Comparison of ENCODE assay signal across 8 mouse cellular contexts in the genomic region with DNA sequence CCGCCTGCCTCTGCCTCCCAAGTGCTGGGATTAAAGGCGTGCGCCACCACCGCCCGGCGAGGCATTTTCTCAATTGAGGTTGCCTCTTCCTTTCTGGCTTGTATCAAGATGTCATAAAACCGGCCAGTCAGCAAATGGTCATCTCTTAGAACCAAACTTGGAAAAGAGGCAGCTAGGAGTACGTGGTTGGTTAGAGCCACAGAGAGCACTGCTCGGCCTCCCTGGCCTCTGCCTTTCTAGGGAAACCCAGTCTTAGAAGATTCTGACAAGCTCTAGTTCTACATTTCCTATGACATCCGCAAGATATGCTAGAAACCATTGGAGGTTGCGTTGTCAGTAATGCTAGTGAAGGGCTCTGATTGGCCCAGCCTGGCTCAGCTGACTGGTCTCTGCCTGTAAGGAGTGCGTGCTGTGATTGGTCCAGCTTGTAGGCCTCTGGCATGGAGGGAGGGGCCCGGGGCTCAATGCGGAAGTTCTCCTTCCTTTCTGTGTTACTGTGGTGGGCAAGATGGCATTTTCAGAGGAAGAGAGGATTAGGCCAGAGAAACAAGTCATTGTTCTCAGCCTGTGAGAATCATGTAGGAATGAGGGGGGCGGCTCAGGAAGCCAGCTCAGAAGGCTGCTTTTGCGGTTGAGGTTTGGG. TPM values are rescaled to one million over a fixed set of nuclear protein-coding genes. Genes with fewer than 3 reads are reported as not detected.
DNase-seq lines count a peak whose midpoint lies in the region; ATAC-seq and TF ChIP-seq lines count a peak whose summit lies in the region.

No protein-coding gene starts in this region.

- H3K9me3 ChIP-seq in hindbrain, postnatal 0 days (ENCODE audit: low read length) = no peaks in the 10 kb centered on the region
- no peaks in the 10 kb centered on the region for H3K9me3 ChIP-seq in hindbrain, embryonic 16.5 days (ENCODE audit: control insufficient read depth, low read length)
- no peaks in the 10 kb centered on the region for H3K9me3 ChIP-seq in forebrain, embryonic 14.5 days (replicated peaks; ENCODE audit: control insufficient read depth, low read length)
- H3K9me3 ChIP-seq in liver, embryonic 12.5 days (replicated peaks) = no peaks in the 10 kb centered on the region

- no peaks in the 10 kb centered on the region for H3K36me3 ChIP-seq in hindbrain, postnatal 0 days (ENCODE audit: insufficient read depth, low read length)
- H3K36me3 ChIP-seq in hindbrain, embryonic 16.5 days (ENCODE audit: control insufficient read depth, insufficient read depth, low read length) = no peaks in the 10 kb centered on the region
- H3K36me3 ChIP-seq in forebrain, embryonic 14.5 days (ENCODE audit: control insufficient read depth, insufficient read depth, low read length) = no peaks in the 10 kb centered on the region
- peaks cover 12% of the 10 kb centered on the region; the same call in 1 of the 2 replicates for H3K36me3 ChIP-seq in liver, embryonic 12.5 days

- H3K27ac ChIP-seq in hindbrain, postnatal 0 days = no peak overlapping the region
- no peak overlapping the region for H3K27ac ChIP-seq in hindbrain, embryonic 16.5 days (ENCODE audit: low read depth, low read length)
- no peak overlapping the region for H3K27ac ChIP-seq in forebrain, embryonic 14.5 days (ENCODE audit: low read depth, low read length)
- 0 out of 2 replicates have a peak overlapping the region, but pooled peaks have one; percentile 11 for H3K27ac ChIP-seq in liver, embryonic 12.5 days

- H3K4me3 ChIP-seq in hindbrain, postnatal 0 days (ENCODE audit: low read length) = no peak overlapping the region
- no peak overlapping the region for H3K4me3 ChIP-seq in hindbrain, embryonic 16.5 days (ENCODE audit: low read length)
- H3K4me3 ChIP-seq in forebrain, embryonic 14.5 days (ENCODE audit: low read depth, low read length) = no peak overlapping the region
- H3K4me3 ChIP-seq in liver, embryonic 12.5 days = no peak overlapping the region

- peak; percentile 67; the same call in 1 of the 2 replicates for ATAC-seq in hindbrain, postnatal 0 days
- no peak; the same call in 1 of the 2 replicates for ATAC-seq in hindbrain, embryonic 16.5 days
- 0 out of 2 replicates have a peak, but pooled peaks have one; percentile 46 for ATAC-seq in forebrain, embryonic 14.5 days
- ATAC-seq in liver, embryonic 12.5 days = peak; percentile 70

- 81% methylated on average over 16 of the region's 16 CpGs for WGBS in hindbrain, postnatal 0 days
- WGBS in hindbrain, embryonic 16.5 days = 82% methylated on average over 16 of the region's 16 CpGs
- 73% methylated on average over 16 of the region's 16 CpGs for WGBS in forebrain, embryonic 14.5 days
- 71% methylated on average over 16 of the region's 16 CpGs for WGBS in liver, embryonic 12.5 days (ENCODE audit: insufficient replicate concordance)

- H3K27me3 ChIP-seq in hindbrain, postnatal 0 days (ENCODE audit: insufficient read depth, low read length) = no peaks in the 10 kb centered on the region
- no peaks in the 10 kb centered on the region for H3K27me3 ChIP-seq in hindbrain, embryonic 16.5 days (replicated peaks; ENCODE audit: control insufficient read depth, insufficient read depth, low read length)
- H3K27me3 ChIP-seq in forebrain, embryonic 14.5 days (replicated peaks; ENCODE audit: control insufficient read depth, insufficient read depth, low read length) = no peaks in the 10 kb centered on the region
- no peaks in the 10 kb centered on the region for H3K27me3 ChIP-seq in liver, embryonic 12.5 days (replicated peaks)

- DNase-seq in hindbrain, postnatal 0 days (ENCODE audit: low spot score) = peak; percentile 23
- peak; percentile 87 for DNase-seq in ES-CJ7 (ENCODE audit: low read depth, low spot score)
- no peak for DNase-seq in forebrain, embryonic 14.5 days (ENCODE audit: low spot score)
- DNase-seq in naive thymus-derived CD4-positive, alpha-beta T cell, adult 2 months (ENCODE audit: low read depth) = peak; percentile 89
- DNase-seq in urinary bladder, adult 18-20 months (ENCODE audit: low spot score in 2 of 2) = no peak
- DNase-seq in urinary bladder, postnatal 36 days (ENCODE audit: low spot score in 2 of 2) = no peak

- H3K4me1 ChIP-seq in hindbrain, postnatal 0 days (ENCODE audit: insufficient read depth, low read length) = no peaks in the 10 kb centered on the region
- H3K4me1 ChIP-seq in hindbrain, embryonic 16.5 days (ENCODE audit: control insufficient read depth, insufficient read depth, low read depth, low read length) = no peaks in the 10 kb centered on the region
- H3K4me1 ChIP-seq in forebrain, embryonic 14.5 days (ENCODE audit: control insufficient read depth, insufficient read depth, low read length) = no peaks in the 10 kb centered on the region
- H3K4me1 ChIP-seq in liver, embryonic 12.5 days = peaks cover 12% of the 10 kb centered on the region; the same call in 1 of the 2 replicates

- H3K9ac ChIP-seq in hindbrain, postnatal 0 days (replicated peaks; ENCODE audit: low read length) = no peak overlapping the region
- H3K9ac ChIP-seq in hindbrain, embryonic 16.5 days (ENCODE audit: low read depth, low read length) = no peak overlapping the region
- H3K9ac ChIP-seq in forebrain, embryonic 14.5 days (ENCODE audit: low read length) = no peak overlapping the region
- H3K9ac ChIP-seq in liver, embryonic 12.5 days = no peak overlapping the region

- TF ChIP-seq CTCF in hindbrain, postnatal 0 days (IDR thresholded peaks at IDR 0.05; ENCODE audit: low read depth) = no peak

- H3K4me2 ChIP-seq in hindbrain, postnatal 0 days (ENCODE audit: low read depth, low read length) = no peak overlapping the region
- no peak overlapping the region for H3K4me2 ChIP-seq in hindbrain, embryonic 16.5 days (ENCODE audit: low read length)
- H3K4me2 ChIP-seq in forebrain, embryonic 14.5 days (ENCODE audit: low read length) = no peak overlapping the region
- 0 out of 2 replicates have a peak overlapping the region, but pooled peaks have one; percentile 3 for H3K4me2 ChIP-seq in liver, embryonic 12.5 days

RNA-seq across cellular contexts. Expression of gene Stk10, which starts 47.3 kb away (rescaled TPM):
- 4.5 and 10.8 TPM in 2 replicates for total RNA-seq in hindbrain, postnatal 0 days (2014; rRNA removed)
- polyA plus RNA-seq in hindbrain, postnatal 0 days (2015; fragmentation: Nextera tagmentation; extraction: Ambion mirVana) = 1.1 and 1.2 TPM in 2 replicates
- polyA plus RNA-seq in hindbrain, embryonic 16.5 days (2015; fragmentation: Nextera tagmentation; extraction: Ambion mirVana) = 2.4 and 2.5 TPM in 2 replicates
- 0.80 and 1.1 TPM in 2 replicates for polyA plus RNA-seq in forebrain, embryonic 14.5 days (2014; fragmentation: Nextera tagmentation; extraction: Ambion mirVana)
- 5.7 and 6.0 TPM in 2 replicates for polyA plus RNA-seq in liver, embryonic 12.5 days (2016; fragmentation: Nextera tagmentation; extraction: Ambion mirVana)

RNA-seq across cellular contexts. Expression of gene Efcab9, which starts 48.5 kb away (rescaled TPM):
- not detected in 2 replicates for total RNA-seq in hindbrain, postnatal 0 days (2014; rRNA removed)
- polyA plus RNA-seq in hindbrain, postnatal 0 days (2015; fragmentation: Nextera tagmentation; extraction: Ambion mirVana) = 0.38 TPM in 1 of 2 replicates, not detected in the other
- 0.54 TPM in 1 of 2 replicates, not detected in the other for polyA plus RNA-seq in hindbrain, embryonic 16.5 days (2015; fragmentation: Nextera tagmentation; extraction: Ambion mirVana)
- 0.31 TPM in 1 of 2 replicates, not detected in the other for polyA plus RNA-seq in forebrain, embryonic 14.5 days (2014; fragmentation: Nextera tagmentation; extraction: Ambion mirVana)
- 0.28 and 0.56 TPM in 2 replicates for polyA plus RNA-seq in liver, embryonic 12.5 days (2016; fragmentation: Nextera tagmentation; extraction: Ambion mirVana)

Comparison
In these comparisons a context has a peak if more than half of its experiments do, and no peak if none do; other contexts are left out.
1. DNase-seq: peak in hindbrain, postnatal 0 days (single experiment), ES-CJ7 (single experiment) and naive thymus-derived CD4-positive, alpha-beta T cell, adult 2 months (single experiment); none in forebrain, embryonic 14.5 days (single experiment), urinary bladder, adult 18-20 months (0 of 2) and urinary bladder, postnatal 36 days (0 of 2).